Mouse (Mus musculus) megakaryocyte, embryonic 14.5 days (primary cell): ENCODE measurements at regions not wholly inside any gene's neighbourhood (a gene's known extent, or its start where the extent isn't known, plus 50 kb on each side); places are given as distances from the start of the nearest gene placed in this dataset.

Source experiments
- FLI1 ChIP-seq: IDR thresholded peaks from 2 replicates; pipeline ENCODE4 v1.6.1; 2012; ENCODE audit warnings: low read length, inconsistent platforms, mixed read lengths
- GATA1 ChIP-seq: IDR thresholded peaks from 3 replicates; pipeline ENCODE4 v1.6.1; 2012; ENCODE audit warnings: mixed read lengths, low read length, inconsistent platforms, borderline replicate concordance

DNA sequence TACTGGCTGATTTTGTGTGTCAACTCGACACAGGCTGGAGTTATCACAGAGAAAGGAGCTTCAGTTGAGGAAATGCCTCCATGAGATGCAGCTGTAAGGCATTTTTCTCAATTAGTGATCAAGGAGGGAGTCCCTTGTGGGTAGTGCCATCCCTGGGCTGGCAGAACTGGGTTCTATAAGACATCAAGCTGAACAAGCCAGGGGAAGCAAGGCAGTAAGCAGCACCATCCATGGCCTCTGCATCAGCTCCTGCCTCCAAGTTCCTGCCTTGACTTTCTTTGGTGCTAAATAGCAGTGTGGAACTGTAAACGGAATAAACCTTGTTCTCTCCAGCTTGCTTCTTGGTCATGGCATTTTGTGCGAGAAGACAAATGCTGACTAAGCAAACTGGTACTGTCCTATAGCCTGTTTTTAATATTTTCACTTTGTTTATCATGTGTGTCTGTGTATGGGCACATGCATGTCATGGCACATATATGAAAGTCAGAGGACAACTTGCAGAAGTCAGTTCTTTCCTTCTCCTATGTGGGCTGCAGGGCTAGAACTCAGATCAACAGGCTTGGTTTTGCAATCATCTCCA lies 57.3 kb downstream of the Cbln1 start:
- TF ChIP-seq GATA1 (no peak), FLI1 (no peak)
